Mouse (Mus musculus): ENCODE results near the gene Arhgef38. TPM values are rescaled to one million over a fixed set of nuclear protein-coding genes. Genes with fewer than 3 reads are reported as not detected.

The Arhgef38 gene
- 0.20 and 0.85 TPM in 2 replicates for polyA plus RNA-seq (2015; fragmentation: Nextera tagmentation; extraction: Ambion mirVana)

GRCm38 (mm10) chr3:133234821-133235295, at the start of gene Arhgef38:
Gene Arhgef38, minus strand, starts transcription at chr3:133234949.
- peak; percentile 69; the same call in 1 of the 2 replicates for ATAC-seq (ENCODE audit: insufficient number of reproducible peaks, insufficient read depth, low FRiP score, low TSS enrichment, low read depth)
- Histone ChIP-seq H3K9ac (no peak within 1 kb of the TSS), H3K27me3 (no peaks in the 10 kb centered on the region), H3K9me3 (no peaks in the 10 kb centered on the region), H3K27ac (no peak within 1 kb of the TSS), H3K36me3 (no peaks in the 10 kb centered on the region), H3K4me3 (no peak within 1 kb of the TSS), H3K4me1 (no peaks in the 10 kb centered on the region), H3K4me2 (no peak within 1 kb of the TSS)
- 39% methylated on average over 12 of the region's 12 CpGs for WGBS

- no peak overlapping the region for H3K9ac ChIP-seq
- ATAC-seq (ENCODE audit: insufficient number of reproducible peaks, insufficient read depth, low FRiP score, low TSS enrichment, low read depth): no peak
- no peak overlapping the region for H3K4me3 ChIP-seq
- 16% methylated on average over 3 of the region's 3 CpGs for WGBS
- H3K9me3 ChIP-seq: no peaks in the 10 kb centered on the region
- no peak overlapping the region for H3K4me2 ChIP-seq
- H3K27ac ChIP-seq: no peak overlapping the region
- H3K36me3 ChIP-seq: no peaks in the 10 kb centered on the region
- no peaks in the 10 kb centered on the region for H3K27me3 ChIP-seq
- H3K4me1 ChIP-seq: no peaks in the 10 kb centered on the region
Observed at GRCm38 (mm10) chr3:133271887-133272286, 37.1 kb upstream of the Arhgef38 start.

GRCm38 (mm10) chr3:133258860-133259259, 24.1 kb upstream of the Arhgef38 start:
- WGBS: 93% methylated on average over 2 of the region's 2 CpGs
- ATAC-seq (ENCODE audit: insufficient number of reproducible peaks, insufficient read depth, low FRiP score, low TSS enrichment, low read depth): no peak

DNA sequence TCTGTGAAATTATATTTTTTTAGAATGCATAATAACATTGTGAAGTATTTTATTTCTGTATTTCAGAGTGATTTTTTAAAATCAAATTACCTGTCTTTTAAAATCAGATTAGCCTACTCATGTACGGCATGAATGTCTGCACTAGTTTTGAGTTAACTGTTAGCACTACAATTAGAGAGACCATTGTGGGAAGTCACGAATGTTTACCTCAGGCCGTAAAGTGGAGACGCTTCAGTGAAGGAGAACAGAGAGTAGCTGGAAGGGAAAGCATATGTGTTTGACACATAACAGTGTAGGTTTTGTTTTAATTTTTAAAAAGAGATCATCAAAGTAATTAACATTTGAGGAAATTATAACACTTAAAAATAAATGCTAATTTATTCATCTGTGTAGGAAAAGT, 21.1 kb upstream of the Arhgef38 start:
- Histone ChIP-seq H3K4me3 (no peak overlapping the region), H3K27ac (no peak overlapping the region), H3K27me3 (no peaks in the 10 kb centered on the region), H3K36me3 (no peaks in the 10 kb centered on the region), H3K9me3 (no peaks in the 10 kb centered on the region), H3K4me2 (no peak overlapping the region), H3K4me1 (no peaks in the 10 kb centered on the region), H3K9ac (no peak overlapping the region)
- WGBS: 46% methylated on average over 4 of the region's 4 CpGs
- ATAC-seq (ENCODE audit: insufficient number of reproducible peaks, insufficient read depth, low FRiP score, low TSS enrichment, low read depth): no peak

More at GRCm38 (mm10) chr3:133258860-133259259, 24.1 kb upstream of the Arhgef38 start:
- no peaks in the 10 kb centered on the region for H3K4me1 ChIP-seq
- no peaks in the 10 kb centered on the region for H3K36me3 ChIP-seq
- H3K9me3 ChIP-seq: no peaks in the 10 kb centered on the region
- H3K4me3 ChIP-seq: no peak overlapping the region
- no peak overlapping the region for H3K4me2 ChIP-seq
- no peaks in the 10 kb centered on the region for H3K27me3 ChIP-seq
- no peak overlapping the region for H3K9ac ChIP-seq
- H3K27ac ChIP-seq: no peak overlapping the region

DNA sequence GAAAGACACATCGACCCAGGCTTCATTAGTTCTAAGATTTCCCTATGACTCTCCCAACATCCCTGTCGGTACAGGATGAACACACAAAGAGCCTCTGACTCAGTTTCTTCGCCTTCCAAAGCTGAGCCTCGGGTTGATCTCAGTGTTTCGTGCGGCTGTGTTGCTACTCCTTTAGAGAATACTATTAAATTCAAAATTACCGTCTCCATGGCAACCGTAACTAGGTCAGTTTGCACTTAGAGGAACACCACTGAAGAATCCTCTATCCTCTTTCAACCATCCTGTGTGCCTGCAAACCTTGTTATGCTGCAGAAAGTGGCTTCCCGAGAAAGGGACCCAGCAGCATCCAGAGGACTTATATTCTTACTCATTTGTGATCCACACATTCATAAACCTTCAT, 9.3 kb upstream of the Arhgef38 start:
- Histone ChIP-seq H3K9ac (no peak overlapping the region), H3K27me3 (no peaks in the 10 kb centered on the region), H3K9me3 (no peaks in the 10 kb centered on the region), H3K36me3 (no peaks in the 10 kb centered on the region), H3K4me1 (no peaks in the 10 kb centered on the region), H3K4me3 (no peak overlapping the region), H3K27ac (no peak overlapping the region), H3K4me2 (no peak overlapping the region)
- WGBS: 77% methylated on average over 9 of the region's 9 CpGs
- ATAC-seq (ENCODE audit: insufficient number of reproducible peaks, insufficient read depth, low FRiP score, low TSS enrichment, low read depth): no peak

DNA sequence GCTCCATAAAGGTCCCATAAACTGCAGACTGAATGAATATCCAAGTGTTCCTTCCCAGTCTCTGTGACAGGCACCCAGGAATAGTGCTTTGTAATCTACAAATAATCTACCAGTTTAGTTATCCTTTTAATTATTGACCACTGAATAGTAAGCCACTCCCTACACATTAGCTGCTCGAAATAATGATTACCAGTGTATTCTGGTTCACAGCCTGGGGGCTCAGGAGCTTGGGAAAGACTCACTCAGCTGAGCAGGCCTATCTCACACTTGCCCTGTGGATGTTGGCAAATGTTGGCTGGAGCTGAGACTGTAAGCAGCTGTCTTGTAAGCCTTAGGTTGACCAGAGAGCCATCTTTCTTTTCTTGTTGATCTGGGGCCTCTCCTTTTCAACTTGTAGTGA, 7.2 kb upstream of the Arhgef38 start:
- H3K4me1 ChIP-seq: no peaks in the 10 kb centered on the region
- no peak overlapping the region for H3K4me3 ChIP-seq
- no peak overlapping the region for H3K4me2 ChIP-seq
- H3K36me3 ChIP-seq: no peaks in the 10 kb centered on the region
- no peaks in the 10 kb centered on the region for H3K27me3 ChIP-seq
- no peak for ATAC-seq (ENCODE audit: insufficient number of reproducible peaks, insufficient read depth, low FRiP score, low TSS enrichment, low read depth)
- WGBS: 61% methylated on average over 1 of the region's 1 CpGs
- no peak overlapping the region for H3K9ac ChIP-seq
- no peak overlapping the region for H3K27ac ChIP-seq
- H3K9me3 ChIP-seq: no peaks in the 10 kb centered on the region

DNA sequence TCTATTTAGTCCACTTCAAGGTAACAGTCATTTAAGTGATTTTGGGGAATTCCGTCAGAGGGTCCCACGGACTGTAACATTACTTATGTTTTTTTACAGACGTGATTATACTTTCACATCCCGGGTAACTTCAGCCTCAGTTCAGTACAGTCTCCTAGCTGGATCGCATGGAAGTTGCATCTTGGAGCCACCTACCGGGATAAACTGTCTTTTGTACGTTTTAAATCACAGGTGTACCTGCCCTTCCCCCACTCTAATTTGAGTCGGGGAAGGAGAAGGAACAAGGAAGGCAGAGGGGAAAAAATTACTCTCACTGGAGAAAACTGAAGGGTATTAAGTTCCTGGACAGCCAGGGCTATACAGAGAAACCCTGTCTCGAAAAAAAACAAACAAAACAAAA, 756 bp downstream of the Arhgef38 start:
- H3K4me2 ChIP-seq: no peak overlapping the region
- no peaks in the 10 kb centered on the region for H3K27me3 ChIP-seq
- ATAC-seq (ENCODE audit: insufficient number of reproducible peaks, insufficient read depth, low FRiP score, low TSS enrichment, low read depth): no peak
- H3K4me3 ChIP-seq: no peak overlapping the region
- no peaks in the 10 kb centered on the region for H3K36me3 ChIP-seq
- H3K27ac ChIP-seq: no peak overlapping the region
- H3K9ac ChIP-seq: no peak overlapping the region
- no peaks in the 10 kb centered on the region for H3K4me1 ChIP-seq
- WGBS: 47% methylated on average over 9 of the region's 9 CpGs
- no peaks in the 10 kb centered on the region for H3K9me3 ChIP-seq

- Histone ChIP-seq H3K27ac (no peak overlapping the region), H3K27me3 (no peaks in the 10 kb centered on the region), H3K4me3 (no peak overlapping the region), H3K9me3 (no peaks in the 10 kb centered on the region), H3K4me2 (no peak overlapping the region), H3K4me1 (no peaks in the 10 kb centered on the region), H3K9ac (no peak overlapping the region), H3K36me3 (no peaks in the 10 kb centered on the region)
- ATAC-seq (ENCODE audit: insufficient number of reproducible peaks, insufficient read depth, low FRiP score, low TSS enrichment, low read depth): no peak
- 86% methylated on average over 2 of the region's 2 CpGs for WGBS
Observed at GRCm38 (mm10) chr3:133230427-133230826, 4.3 kb downstream of the Arhgef38 start.

DNA sequence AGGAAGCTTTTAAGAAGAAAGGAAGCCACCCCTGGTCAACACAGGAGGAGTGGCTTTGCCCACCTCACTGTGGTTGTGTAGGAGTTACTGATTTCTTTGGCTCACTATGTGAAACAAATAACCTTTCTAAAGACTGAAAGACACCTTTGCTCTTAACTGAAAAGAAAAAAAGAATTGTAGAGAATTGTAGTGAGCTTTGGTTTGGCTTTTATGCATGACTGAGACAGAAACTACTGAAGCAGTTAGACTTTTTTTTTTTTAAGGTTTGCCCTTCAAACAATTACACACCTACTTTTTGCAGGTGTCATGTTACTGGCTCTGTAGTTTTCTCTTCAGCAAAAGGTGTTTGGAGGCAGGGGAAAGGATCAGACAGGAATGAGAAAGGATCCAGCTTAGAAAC, 5.2 kb downstream of the Arhgef38 start:
- Histone ChIP-seq H3K4me2 (no peak overlapping the region), H3K4me3 (no peak overlapping the region), H3K36me3 (no peaks in the 10 kb centered on the region), H3K27me3 (no peaks in the 10 kb centered on the region), H3K9me3 (no peaks in the 10 kb centered on the region), H3K9ac (no peak overlapping the region), H3K4me1 (no peaks in the 10 kb centered on the region), H3K27ac (no peak overlapping the region)
- no peak for ATAC-seq (ENCODE audit: insufficient number of reproducible peaks, insufficient read depth, low FRiP score, low TSS enrichment, low read depth)

DNA sequence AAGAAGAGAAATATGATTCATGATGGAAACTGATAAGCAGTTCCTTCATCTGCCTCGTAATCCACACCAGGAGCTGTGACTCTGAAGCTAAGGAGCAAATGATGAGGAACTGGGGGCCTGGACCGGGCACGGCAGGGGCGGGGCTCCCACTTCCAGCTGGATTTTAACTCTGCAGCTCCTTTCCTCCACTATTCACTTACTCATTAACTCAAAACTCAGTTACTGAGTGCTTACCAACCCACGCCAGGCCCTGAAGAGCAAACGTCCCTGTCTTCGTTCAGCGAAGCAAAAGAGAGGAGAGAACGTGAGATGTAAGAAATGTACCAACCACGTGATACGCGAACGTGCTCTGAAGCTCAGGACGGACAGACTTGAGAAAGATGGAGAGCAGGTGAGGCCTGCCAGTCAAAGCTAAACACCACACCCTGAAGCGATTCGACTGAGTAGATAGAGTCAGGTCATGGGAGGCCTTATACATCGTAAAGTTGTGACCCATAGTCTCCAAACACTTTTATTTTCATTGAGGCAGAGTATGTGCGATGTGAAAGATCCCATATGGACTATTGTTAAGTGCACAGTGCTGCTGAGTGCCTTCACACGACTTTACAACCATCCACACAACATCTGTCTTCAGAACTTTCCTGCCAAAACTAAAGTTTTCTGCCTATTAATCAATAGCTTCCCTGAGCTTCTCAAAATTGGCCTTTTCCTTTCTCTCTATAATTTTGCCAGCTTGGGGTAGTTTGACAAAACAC, 7.3 kb downstream of the Arhgef38 start:
- Histone ChIP-seq H3K9ac (no peak overlapping the region), H3K27me3 (no peaks in the 10 kb centered on the region), H3K4me1 (no peaks in the 10 kb centered on the region), H3K4me2 (no peak overlapping the region), H3K36me3 (no peaks in the 10 kb centered on the region), H3K9me3 (no peaks in the 10 kb centered on the region), H3K4me3 (no peak overlapping the region), H3K27ac (no peak overlapping the region)
- ATAC-seq (ENCODE audit: insufficient number of reproducible peaks, insufficient read depth, low FRiP score, low TSS enrichment, low read depth): no peak
- WGBS: 78% methylated on average over 19 of the region's 19 CpGs

DNA sequence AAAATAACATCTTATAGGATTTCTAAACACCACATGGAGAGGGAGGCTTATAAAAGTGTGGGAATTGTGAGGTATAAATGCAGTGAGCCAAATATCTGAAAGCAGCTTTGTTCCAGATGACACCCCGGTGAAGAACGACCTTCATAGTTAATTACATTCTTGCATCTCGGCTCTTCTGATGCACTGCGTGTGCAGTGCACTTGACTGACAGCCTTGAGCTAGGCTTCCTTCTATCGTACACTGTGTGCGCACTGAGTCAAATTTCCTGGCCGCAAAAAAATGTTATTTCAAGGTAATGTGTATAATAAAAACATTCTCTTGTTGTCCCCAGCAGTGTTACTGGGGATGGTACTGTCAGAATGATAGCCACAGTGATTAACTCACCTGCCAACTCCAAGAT, 16.2 kb downstream of the Arhgef38 start:
- no peak for ATAC-seq (ENCODE audit: insufficient number of reproducible peaks, insufficient read depth, low FRiP score, low TSS enrichment, low read depth)
- no peaks in the 10 kb centered on the region for H3K9me3 ChIP-seq

DNA sequence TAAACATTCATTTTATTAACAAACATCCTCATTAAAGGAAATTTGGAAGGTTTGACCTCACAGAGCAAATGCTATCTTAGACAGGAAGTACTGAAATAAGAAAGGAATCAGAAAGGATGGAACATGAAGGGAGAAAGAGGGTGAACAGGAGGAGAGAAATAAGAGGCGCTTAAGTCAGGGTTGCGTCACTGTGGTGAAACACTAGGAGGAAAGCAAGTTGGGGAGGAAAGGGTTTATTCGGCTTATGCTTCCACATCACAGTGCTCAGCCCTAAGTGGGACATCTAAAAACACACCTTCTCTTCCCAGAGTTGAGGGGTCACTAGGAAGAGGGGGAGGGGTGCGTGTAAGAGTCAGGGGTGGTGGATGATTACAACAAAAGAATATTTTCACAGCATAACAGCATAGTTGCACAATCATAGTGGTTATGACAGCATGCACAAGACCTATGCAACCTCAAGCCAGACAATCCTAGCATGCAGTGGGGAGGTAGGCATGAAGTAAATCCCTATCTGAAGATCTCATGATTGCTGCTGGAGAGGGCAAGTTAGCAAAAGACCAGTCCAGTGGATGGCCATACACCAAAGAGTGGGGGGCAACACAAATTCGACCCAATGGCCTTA, 19.4 kb downstream of the Arhgef38 start:
- Histone ChIP-seq H3K27me3 (no peaks in the 10 kb centered on the region), H3K36me3 (no peaks in the 10 kb centered on the region), H3K9me3 (no peaks in the 10 kb centered on the region), H3K4me3 (no peak overlapping the region), H3K4me1 (no peaks in the 10 kb centered on the region), H3K27ac (no peak overlapping the region), H3K9ac (no peak overlapping the region), H3K4me2 (no peak overlapping the region)
- 85% methylated on average over 5 of the region's 5 CpGs for WGBS
- no peak for ATAC-seq (ENCODE audit: insufficient number of reproducible peaks, insufficient read depth, low FRiP score, low TSS enrichment, low read depth)

More for the DNA sequence above, 16.2 kb downstream of the Arhgef38 start:
- Histone ChIP-seq H3K36me3 (no peaks in the 10 kb centered on the region), H3K9ac (no peak overlapping the region), H3K4me1 (no peaks in the 10 kb centered on the region), H3K27ac (no peak overlapping the region), H3K27me3 (no peaks in the 10 kb centered on the region), H3K4me2 (no peak overlapping the region), H3K4me3 (no peak overlapping the region)
- WGBS: 63% methylated on average over 7 of the region's 7 CpGs
